Mouse (Mus musculus) c-Kit-positive CD71-positive TER-119-negative erythroid progenitor cells, embryonic 14.5 days (primary cell): ENCODE results near the gene Cltc.

Experiments used
- DNase-seq: peaks from one replicate; pipeline ENCODE4 v3.0.0-alpha.2; 2013; ENCODE audit warnings: low read depth

Cltc gene

DNA sequence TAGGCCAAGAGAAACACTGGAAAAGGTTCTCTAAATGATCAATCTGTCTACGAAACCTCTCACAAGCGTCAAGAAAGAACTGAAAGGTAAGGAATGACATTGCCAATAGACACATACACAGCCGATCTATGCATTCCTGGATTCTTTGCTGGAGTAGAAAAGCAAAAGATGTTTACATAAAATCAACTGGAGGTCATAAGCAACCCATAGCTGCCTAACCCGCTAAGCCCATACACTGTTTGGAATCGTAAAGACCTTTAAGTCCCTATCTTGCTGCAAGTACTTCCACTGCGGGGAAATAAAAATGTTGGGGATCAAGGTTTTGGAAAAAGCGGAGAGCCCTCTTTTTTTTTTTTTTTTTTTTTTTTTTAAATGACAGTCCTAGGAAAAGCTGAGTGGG lies 74.5 kb downstream of the Cltc start:
- DNase-seq: no peak

- DNase-seq: no peak
Observed at GRCm38 (mm10) chr11:86681423-86681822, 75.9 kb downstream of the Cltc start.

DNA sequence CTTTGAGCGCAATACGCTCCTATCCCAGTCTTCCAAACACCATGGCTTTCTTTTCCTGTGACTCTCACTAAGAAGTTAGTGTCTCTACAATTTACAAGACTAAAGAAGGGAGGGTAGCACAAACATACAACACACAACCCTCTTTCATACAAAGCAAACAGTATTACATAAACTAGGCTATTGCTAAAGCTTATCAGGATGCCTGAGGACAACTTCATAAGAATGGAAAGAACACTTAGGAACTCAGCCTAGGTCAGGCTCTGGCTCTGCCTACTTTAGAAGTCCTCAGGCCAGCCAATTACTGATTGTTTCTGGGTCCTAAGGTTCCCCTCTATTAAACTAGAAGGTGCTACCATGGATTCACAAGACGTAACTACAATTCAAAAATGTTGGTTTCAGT lies 76.6 kb downstream of the Cltc start:
- DNase-seq: no peak

- DNase-seq: no peak
Observed at GRCm38 (mm10) chr11:86678957-86679356, 78.4 kb downstream of the Cltc start.

DNA sequence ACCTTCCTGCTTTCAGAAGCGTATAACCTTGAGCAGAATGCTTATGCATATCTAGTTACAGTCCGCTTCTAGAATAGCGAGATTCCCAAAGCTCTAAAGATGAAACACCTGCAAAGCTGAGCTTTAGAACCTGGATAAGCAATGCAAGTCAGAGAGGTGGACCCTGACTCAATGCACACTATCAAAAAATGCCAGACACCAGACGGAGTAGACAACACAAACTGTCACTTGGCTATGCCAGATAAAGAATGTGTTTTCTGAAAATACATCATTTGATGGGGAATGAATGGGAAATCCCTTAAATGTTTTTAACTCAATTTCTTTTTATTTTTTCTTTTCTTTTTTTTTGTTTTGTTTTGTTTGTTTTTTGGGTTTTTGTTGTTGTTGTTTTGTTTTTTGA lies 81.8 kb downstream of the Cltc start:
- no peak for DNase-seq

GRCm38 (mm10) chr11:86672772-86673171 lies 84.6 kb downstream of the Cltc start:
- DNase-seq: no peak

GRCm38 (mm10) chr11:86671041-86671675 lies 86.2 kb downstream of the Cltc start:
- DNase-seq: no peak

DNA sequence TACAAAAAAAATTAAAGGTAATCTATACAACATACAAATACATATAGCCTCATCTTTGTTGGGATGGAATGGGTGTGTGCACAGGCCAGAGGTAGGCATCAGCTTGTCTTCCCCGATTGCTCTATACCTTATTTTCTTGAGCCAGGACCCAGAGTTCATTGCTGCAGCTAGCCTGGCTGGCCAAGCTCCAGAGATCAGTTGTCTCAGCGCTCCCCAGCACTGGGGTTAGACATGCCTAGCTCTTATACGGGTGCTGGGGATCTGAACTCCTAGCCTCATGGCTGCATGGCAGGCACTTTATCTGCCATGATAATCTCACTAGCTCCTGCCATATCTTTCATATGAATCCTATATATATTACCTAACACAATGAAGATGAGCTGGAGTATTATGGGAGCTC lies 89.2 kb downstream of the Cltc start:
- no peak for DNase-seq

GRCm38 (mm10) chr11:86667553-86667952 lies 89.8 kb downstream of the Cltc start:
- no peak for DNase-seq

DNA sequence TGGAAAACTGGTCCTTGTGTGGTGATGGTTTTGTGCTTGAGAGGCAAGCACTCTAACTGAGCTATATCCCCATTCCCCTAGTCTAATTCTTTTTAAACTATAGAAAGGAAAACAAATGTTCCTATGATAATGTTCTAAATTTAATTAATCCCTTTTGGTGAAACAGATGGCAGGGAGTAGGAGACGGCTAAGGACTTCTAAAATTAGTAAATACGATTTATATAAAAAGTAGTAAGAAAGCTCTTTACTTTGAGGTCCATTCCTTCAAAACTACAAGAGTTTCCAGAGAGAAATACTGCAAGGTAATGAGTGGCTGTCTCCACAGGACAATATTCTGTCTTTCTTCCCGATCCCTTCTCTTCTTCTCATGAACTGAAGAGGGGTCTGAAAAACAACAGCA lies 93.0 kb downstream of the Cltc start:
- DNase-seq: no peak

GRCm38 (mm10) chr11:86663977-86664376 lies 93.4 kb downstream of the Cltc start:
- no peak for DNase-seq

DNA sequence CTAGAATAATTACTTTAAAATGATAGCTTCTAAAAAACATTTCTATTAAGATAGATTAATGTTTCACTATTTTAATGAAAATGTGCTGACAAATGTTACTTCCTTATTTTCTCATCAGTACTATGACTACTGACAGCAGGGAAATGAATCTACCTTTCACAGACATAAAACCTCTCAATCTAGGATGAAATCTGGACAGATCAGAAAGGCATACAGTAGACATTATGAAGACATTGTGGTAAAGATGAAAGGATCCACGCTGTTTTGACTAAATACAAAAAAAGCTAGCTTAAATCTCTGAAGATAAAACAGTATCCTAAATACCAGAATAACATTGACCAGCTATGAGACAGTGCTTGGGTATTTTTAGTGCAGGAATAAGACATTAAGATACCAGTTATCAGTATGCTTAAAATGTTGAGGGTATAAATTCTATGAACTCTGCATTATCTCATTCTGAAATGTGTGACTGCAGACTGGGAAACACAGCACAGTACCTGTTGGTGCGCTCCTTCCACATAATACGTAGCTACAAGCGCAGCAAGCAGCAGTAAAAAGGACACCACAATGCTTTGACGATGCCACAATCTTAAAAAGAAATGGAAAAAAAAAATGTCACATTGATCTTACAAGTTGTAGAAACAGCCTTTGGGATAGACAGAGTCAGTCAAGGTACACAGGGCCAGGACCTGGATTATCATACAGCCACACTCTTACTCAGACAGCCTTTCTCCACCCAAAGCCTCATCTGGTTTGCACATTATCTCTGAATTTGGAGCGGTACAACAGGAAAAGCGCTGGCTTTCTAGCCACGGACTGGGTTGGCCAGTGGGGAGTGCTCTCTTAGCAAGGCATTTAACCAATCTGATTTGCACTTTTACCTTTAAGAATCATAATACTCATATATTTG lies 94.1 kb downstream of the Cltc start:
- DNase-seq: peak; percentile 75

- no peak for DNase-seq
Observed at GRCm38 (mm10) chr11:86657863-86658262, 99.5 kb downstream of the Cltc start.

GRCm38 (mm10) chr11:86656849-86657567 lies 100.4 kb downstream of the Cltc start:
- DNase-seq: no peak

DNA sequence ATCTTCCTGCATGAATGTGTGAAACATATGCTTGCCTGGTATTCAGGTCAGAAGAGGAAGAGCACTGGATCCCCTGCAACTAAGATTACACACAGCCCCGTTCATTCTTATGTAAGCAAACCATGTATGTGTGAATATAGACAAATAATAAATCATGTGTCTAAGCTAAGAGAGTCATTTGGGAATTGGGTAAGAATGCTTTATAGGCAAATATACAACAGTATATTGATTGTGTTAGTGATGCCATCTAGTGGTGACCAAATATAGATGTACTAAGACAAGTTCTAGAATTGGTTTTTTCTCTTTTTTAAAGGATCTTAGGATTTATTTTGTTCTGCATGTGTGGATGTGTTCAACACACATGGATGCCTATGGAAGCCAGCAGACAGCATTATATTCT lies 101.7 kb downstream of the Cltc start:
- DNase-seq: no peak

DNA sequence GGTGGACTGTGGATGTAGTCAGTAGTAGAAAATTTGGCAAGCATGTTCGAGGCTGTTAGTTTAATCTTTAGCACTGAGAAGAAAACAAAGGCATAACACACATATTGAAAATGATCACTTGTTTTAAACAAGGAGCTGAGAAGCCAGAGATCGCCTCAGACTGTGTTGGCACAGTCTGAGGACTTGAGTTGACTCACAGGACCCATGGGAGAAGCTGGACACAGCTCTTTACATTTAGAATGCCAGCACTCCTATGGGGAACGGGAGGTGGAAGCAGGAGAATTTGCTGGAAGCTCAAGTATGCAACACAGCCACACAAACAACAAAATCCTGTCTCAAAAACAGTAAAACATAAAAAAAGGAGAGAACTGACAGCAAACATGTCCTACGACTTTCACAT lies 103.3 kb downstream of the Cltc start:
- DNase-seq: no peak

GRCm38 (mm10) chr11:86653446-86653845 lies 103.9 kb downstream of the Cltc start:
- DNase-seq: no peak

GRCm38 (mm10) chr11:86652578-86652979 lies 104.8 kb downstream of the Cltc start:
- DNase-seq: no peak

DNA sequence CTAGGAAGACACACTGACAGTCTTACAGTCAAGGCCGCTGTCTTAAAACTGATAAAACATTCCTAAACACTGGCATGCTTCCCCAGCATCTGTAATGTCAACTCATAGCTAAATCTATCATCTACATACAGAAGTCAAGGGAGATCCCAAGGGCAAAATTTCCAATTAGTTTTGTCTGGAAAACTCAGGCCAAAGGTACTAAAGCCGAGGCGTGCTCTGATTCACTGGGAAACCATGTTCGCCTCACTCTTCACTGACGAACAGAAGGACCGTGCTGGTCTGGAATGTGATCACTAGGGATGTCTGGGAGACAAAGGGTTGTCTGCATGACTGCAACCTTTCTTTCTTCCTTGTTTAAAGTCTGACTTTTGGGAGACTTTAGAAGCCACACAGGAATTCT lies 106.7 kb downstream of the Cltc start:
- DNase-seq: no peak

DNA sequence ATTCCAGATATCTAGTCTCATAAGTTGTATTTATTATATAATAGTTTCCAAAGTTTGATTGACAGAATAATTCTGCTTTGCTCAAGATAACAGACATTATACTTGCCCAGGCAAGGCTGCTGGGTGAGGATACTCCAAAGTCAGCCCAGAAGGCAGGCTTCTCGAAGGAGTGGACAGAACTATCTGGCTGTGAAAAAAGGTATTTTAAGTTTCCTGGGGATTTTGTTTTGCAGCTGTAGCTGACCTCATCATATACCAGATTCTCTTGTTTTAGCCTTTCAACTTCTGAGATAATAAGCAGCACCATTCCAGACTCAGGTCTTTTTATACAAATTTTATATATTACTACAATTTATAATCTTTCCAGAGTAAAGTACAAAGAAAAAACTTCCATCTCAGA lies 107.8 kb downstream of the Cltc start:
- no peak for DNase-seq

- DNase-seq: no peak
Observed at GRCm38 (mm10) chr11:86647706-86648447, 109.5 kb downstream of the Cltc start.

DNA sequence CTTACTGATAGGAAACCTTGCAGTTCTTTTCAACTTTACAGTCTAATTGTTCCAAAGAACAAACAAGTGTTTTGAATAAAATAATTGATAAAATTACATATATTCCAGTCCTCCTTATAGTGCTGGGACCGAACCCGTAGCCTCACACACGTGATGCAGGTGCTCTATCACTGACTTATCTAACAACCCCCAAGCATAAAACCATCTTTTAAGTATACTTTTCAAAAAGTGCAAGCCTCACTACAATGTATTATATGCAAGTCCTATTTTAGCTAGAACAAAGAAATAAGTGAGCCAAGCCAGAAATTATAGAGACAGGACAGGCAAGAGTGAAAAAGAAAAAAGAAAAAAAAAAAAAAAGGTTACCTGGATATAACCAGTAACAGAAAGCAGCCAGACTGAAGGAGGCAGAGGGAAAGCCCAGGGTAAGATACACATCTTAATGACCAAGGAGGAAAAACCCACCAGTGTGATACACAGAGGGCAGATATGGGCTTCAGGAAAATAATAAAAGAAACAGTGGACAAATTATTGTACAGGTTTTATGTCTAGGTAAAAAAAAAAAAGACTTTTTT lies 110.4 kb downstream of the Cltc start:
- no peak for DNase-seq
